Mouse (Mus musculus) retina, postnatal 1 day (tissue): ENCODE results near the gene Polr2h.

Experiments
- DNase-seq: peaks from one replicate; pipeline ENCODE4 v3.0.0-alpha.2; 2012

The Polr2h gene

GRCm38 (mm10) chr16:20701729-20702521, 15.5 kb upstream of the Polr2h start:
- no peak for DNase-seq

GRCm38 (mm10) chr16:20702522-20702893, 15.0 kb upstream of the Polr2h start:
- peak; percentile 87 for DNase-seq

- no peak for DNase-seq
Observed at GRCm38 (mm10) chr16:20703071-20703470, 14.4 kb upstream of the Polr2h start.

GRCm38 (mm10) chr16:20703699-20704400, 13.6 kb upstream of the Polr2h start:
- DNase-seq = no peak

- DNase-seq = no peak
Observed at GRCm38 (mm10) chr16:20705786-20706185, 11.7 kb upstream of the Polr2h start.

GRCm38 (mm10) chr16:20706407-20707055, 10.9 kb upstream of the Polr2h start:
- DNase-seq = no peak

GRCm38 (mm10) chr16:20708220-20708938, 9.1 kb upstream of the Polr2h start:
- no peak for DNase-seq

GRCm38 (mm10) chr16:20708939-20709734, 8.3 kb upstream of the Polr2h start:
- peak; percentile 73 for DNase-seq

GRCm38 (mm10) chr16:20710370-20710769, 7.1 kb upstream of the Polr2h start:
- no peak for DNase-seq

- DNase-seq = peak; percentile 35
Observed at GRCm38 (mm10) chr16:20710810-20711209, 6.7 kb upstream of the Polr2h start.

GRCm38 (mm10) chr16:20712190-20712589, 5.3 kb upstream of the Polr2h start:
- DNase-seq = no peak

GRCm38 (mm10) chr16:20712889-20713288, 4.6 kb upstream of the Polr2h start:
- DNase-seq = no peak

- peak; percentile 32 for DNase-seq
Observed at GRCm38 (mm10) chr16:20714307-20715080, 3.0 kb upstream of the Polr2h start.

GRCm38 (mm10) chr16:20715161-20715560, 2.3 kb upstream of the Polr2h start:
- no peak for DNase-seq

- DNase-seq = no peak
Observed at GRCm38 (mm10) chr16:20715566-20715965, 1.9 kb upstream of the Polr2h start.

GRCm38 (mm10) chr16:20715976-20716840, 1.3 kb upstream of the Polr2h start:
- DNase-seq = peak; percentile 91

- DNase-seq = no peak
Observed at GRCm38 (mm10) chr16:20716841-20717180, 654 bp upstream of the Polr2h start.

GRCm38 (mm10) chr16:20717978-20718670, 659 bp downstream of the Polr2h start:
- peak; percentile 28 for DNase-seq

GRCm38 (mm10) chr16:20721808-20722207, 4.3 kb downstream of the Polr2h start:
- no peak for DNase-seq

GRCm38 (mm10) chr16:20722736-20723135, 5.3 kb downstream of the Polr2h start:
- DNase-seq = no peak
